Mouse (Mus musculus) liver, embryonic 14.5 days (tissue): ENCODE results near the gene Lyzl4. TPM values are rescaled to one million over a fixed set of nuclear protein-coding genes. Genes with fewer than 3 reads are reported as not detected.

Experiments
- ATAC-seq: fragments of 200-750 bp; cut with Nextera tagmentation; 2 replicates; pipeline ENCODE4 v1.8.0; 2017; ENCODE audit warnings: moderate number of reproducible peaks, mild to moderate bottlenecking, moderate library complexity; ENCODE audit not compliant: insufficient read depth
- DNase-seq, 3 experiments: peaks; one replicate each; pipeline ENCODE4 v3.0.0-alpha.2; 2012 to 2013; ENCODE audit warnings: low read depth in 3 of 3, low spot score in 3 of 3
- H3K27ac ChIP-seq: fragments of 300-500 bp; sonication (generic); 2 replicates; pipeline ENCODE4 v1.5.1; 2014; ENCODE audit warnings: moderate library complexity, mild to moderate bottlenecking, control low read depth, inconsistent platforms
- H3K27me3 ChIP-seq: fragments of 300-500 bp; sonication (generic); 2 replicates; pipeline ENCODE4 v1.6.1; 2014; ENCODE audit warnings: mild to moderate bottlenecking, low read length, moderate library complexity; ENCODE audit not compliant: control insufficient read depth, insufficient read depth
- H3K36me3 ChIP-seq: fragments of 300-500 bp; sonication (generic); replicated peaks from 2 replicates; pipeline ENCODE4 v1.6.1; 2014; ENCODE audit warnings: low read depth; ENCODE audit not compliant: control insufficient read depth, insufficient read depth
- H3K4me1 ChIP-seq, 2 experiments: fragments of 200-500 bp in 1 of 2; fragments of 300-500 bp in 1 of 2; sonication (generic) in 1 of 2; replicated peaks; 2 replicates each; pipeline ENCODE4 v1.6.1; 2012 to 2014; ENCODE audit warnings: antibody characterized with exemption in 1 of 2, inconsistent platforms in 1 of 2, low read length in 1 of 2; ENCODE audit not compliant: control insufficient read depth in 2 of 2, insufficient read depth in 2 of 2
- H3K4me2 ChIP-seq: fragments of 300-500 bp; sonication (generic); 2 replicates; pipeline ENCODE4 v1.6.1; 2014; ENCODE audit warnings: low read depth, mild to moderate bottlenecking, control low read depth, moderate library complexity
- H3K4me3 ChIP-seq, 2 experiments: fragments of 200-500 bp in 1 of 2; fragments of 300-500 bp in 1 of 2; sonication (generic) in 1 of 2; 2 replicates each; pipeline ENCODE4 v1.5.1; 2012 to 2014; ENCODE audit warnings: low read depth in 2 of 2, low read length in 2 of 2, mild to moderate bottlenecking in 2 of 2, control low read depth in 1 of 2, inconsistent platforms in 1 of 2, moderate library complexity in 1 of 2; ENCODE audit not compliant: insufficient read depth in 1 of 2
- H3K9ac ChIP-seq: fragments of 300-500 bp; sonication (generic); replicated peaks from 2 replicates; pipeline ENCODE4 v1.6.1; 2014; ENCODE audit warnings: mild to moderate bottlenecking, control low read depth, moderate library complexity
- H3K9me3 ChIP-seq: fragments of 300-500 bp; sonication (generic); 2 replicates; pipeline ENCODE4 v1.6.1; 2016; ENCODE audit warnings: low read length, mixed read lengths; ENCODE audit not compliant: control insufficient read depth
- CTCF ChIP-seq: IDR thresholded peaks from 2 replicates; pipeline ENCODE4 v1.5.1; 2016; ENCODE audit warnings: antibody characterized with exemption, low read depth, control low read depth
- EP300 ChIP-seq: IDR thresholded peaks from 2 replicates; pipeline ENCODE4 v1.6.1; 2016; ENCODE audit warnings: antibody characterized with exemption, low read depth
- WGBS: fragments of 180-500 bp; shearing (Covaris S2); extraction: QIAGEN DNeasy Blood & Tissue Kit; methylation state at CpG from one replicate; pipeline ENCODE4 v1.1.7; 2014; ENCODE audit not compliant: insufficient replicate concordance; 5-methylcytosine and 5-hydroxymethylcytosine counted together
- polyA plus RNA-seq, 2 experiments: library from polyadenylated mRNA; depleted of rRNA in 1 of 2; stranded (reverse) in 1 of 2; unstranded in 1 of 2; fragments of >200 nt; fragmentation: Nextera tagmentation in 1 of 2; extraction: Ambion mirVana in 1 of 2; gene quantifications; 2 replicates each; pipeline versions ENCODE4 v1.2.1 to v1.2.3; 2012 to 2014

The Lyzl4 gene
- polyA plus RNA-seq, 2 experiments: 0.15 TPM; not detected in 1

GRCm38 (mm10) chr9:121541530-121541929 lies 100.4 kb downstream of the Lyzl4 start:
- Histone ChIP-seq H3K4me1 (no peaks in the 10 kb centered on the region), H3K9ac (no peak overlapping the region), H3K9me3 (no peaks in the 10 kb centered on the region), H3K27ac (no peak overlapping the region), H3K36me3 (no peaks in the 10 kb centered on the region), H3K27me3 (no peaks in the 10 kb centered on the region), H3K4me2 (no peak overlapping the region), H3K4me3 (no peak overlapping the region)
- TF ChIP-seq CTCF (no peak), EP300 (no peak)
- ATAC-seq: no peak
- no peak for DNase-seq

GRCm38 (mm10) chr9:121532626-121533025 lies 109.3 kb downstream of the Lyzl4 start:
- DNase-seq (no peak), ATAC-seq (no peak)
- no peak overlapping the region for H3K27ac ChIP-seq
- H3K36me3 ChIP-seq: no peaks in the 10 kb centered on the region
- no peak overlapping the region for H3K9ac ChIP-seq
- H3K4me1 ChIP-seq: no peaks in the 10 kb centered on the region
- H3K27me3 ChIP-seq: no peaks in the 10 kb centered on the region
- H3K9me3 ChIP-seq: no peaks in the 10 kb centered on the region
- no peak overlapping the region for H3K4me2 ChIP-seq
- 67% methylated on average over 9 of the region's 9 CpGs for whole genome bisulfite sequencing
- no peak overlapping the region for H3K4me3 ChIP-seq
- no peak for TF ChIP-seq EP300
- TF ChIP-seq CTCF: no peak

GRCm38 (mm10) chr9:121528605-121529357 lies 113.1 kb downstream of the Lyzl4 start:
- TF ChIP-seq CTCF (no peak), EP300 (no peak)
- 60% methylated on average over 8 of the region's 8 CpGs for WGBS
- no peak overlapping the region for H3K9ac ChIP-seq
- H3K36me3 ChIP-seq: no peaks in the 10 kb centered on the region
- no peak overlapping the region for H3K4me3 ChIP-seq
- H3K9me3 ChIP-seq: no peaks in the 10 kb centered on the region
- ATAC-seq: no peak
- DNase-seq: no peak
- H3K27ac ChIP-seq: no peak overlapping the region
- no peaks in the 10 kb centered on the region for H3K4me1 ChIP-seq
- H3K27me3 ChIP-seq: no peaks in the 10 kb centered on the region
- no peak overlapping the region for H3K4me2 ChIP-seq

Other genes starting within 250 kb of the Lyzl4 start
- 0.12 and 0.25 TPM in 2 replicates for gene Cck, start 146.4 kb downstream of the Lyzl4 start, polyA plus RNA-seq (2012; rRNA removed)
- gene Cck, start 146.4 kb downstream of the Lyzl4 start, polyA plus RNA-seq (2014; fragmentation: Nextera tagmentation; extraction: Ambion mirVana): not detected in 2 replicates
- gene Vipr1, start 620 bp upstream of the Lyzl4 start, polyA plus RNA-seq (2012; rRNA removed): 0.17 and 0.26 TPM in 2 replicates
- 0.46 and 0.59 TPM in 2 replicates for gene Vipr1, start 620 bp upstream of the Lyzl4 start, polyA plus RNA-seq (2014; fragmentation: Nextera tagmentation; extraction: Ambion mirVana)
- 1.6 and 1.8 TPM in 2 replicates for gene Sec22c, start 63.4 kb upstream of the Lyzl4 start, polyA plus RNA-seq (2012; rRNA removed)
- 2.2 and 2.9 TPM in 2 replicates for gene Sec22c, start 63.4 kb upstream of the Lyzl4 start, polyA plus RNA-seq (2014; fragmentation: Nextera tagmentation; extraction: Ambion mirVana)
- 23.4 and 24.8 TPM in 2 replicates for gene Ss18l2, start 68.2 kb upstream of the Lyzl4 start, polyA plus RNA-seq (2012; rRNA removed)
- 76.8 and 83.3 TPM in 2 replicates for gene Ss18l2, start 68.2 kb upstream of the Lyzl4 start, polyA plus RNA-seq (2014; fragmentation: Nextera tagmentation; extraction: Ambion mirVana)
- 29.5 and 41.5 TPM in 2 replicates for gene Nktr, start 77.1 kb upstream of the Lyzl4 start, polyA plus RNA-seq (2012; rRNA removed)
- gene Nktr, start 77.1 kb upstream of the Lyzl4 start, polyA plus RNA-seq (2014; fragmentation: Nextera tagmentation; extraction: Ambion mirVana): 18.5 and 24.0 TPM in 2 replicates
- gene Zfp651, start 117.2 kb upstream of the Lyzl4 start, polyA plus RNA-seq (2012; rRNA removed): 1.8 and 2.3 TPM in 2 replicates
- gene Zfp651, start 117.2 kb upstream of the Lyzl4 start, polyA plus RNA-seq (2014; fragmentation: Nextera tagmentation; extraction: Ambion mirVana): 0.52 and 0.75 TPM in 2 replicates
- gene Klhl40, start 135.5 kb upstream of the Lyzl4 start, polyA plus RNA-seq (2012; rRNA removed): 0.04 TPM in 1 of 2 replicates, not detected in the other
- 0.05 TPM in 1 of 2 replicates, not detected in the other for gene Klhl40, start 135.5 kb upstream of the Lyzl4 start, polyA plus RNA-seq (2014; fragmentation: Nextera tagmentation; extraction: Ambion mirVana)
- 0.05 TPM in 1 of 2 replicates, not detected in the other for gene Hhatl, start 150.4 kb upstream of the Lyzl4 start, polyA plus RNA-seq (2012; rRNA removed)
- not detected in 2 replicates for gene Hhatl, start 150.4 kb upstream of the Lyzl4 start, polyA plus RNA-seq (2014; fragmentation: Nextera tagmentation; extraction: Ambion mirVana)
- gene Ccdc13, start 197.4 kb upstream of the Lyzl4 start, polyA plus RNA-seq (2012; rRNA removed): not detected in 2 replicates
- not detected in 2 replicates for gene Ccdc13, start 197.4 kb upstream of the Lyzl4 start, polyA plus RNA-seq (2014; fragmentation: Nextera tagmentation; extraction: Ambion mirVana)
- 12.9 and 20.8 TPM in 2 replicates for gene Higd1a, start 216.3 kb upstream of the Lyzl4 start, polyA plus RNA-seq (2012; rRNA removed)
- gene Higd1a, start 216.3 kb upstream of the Lyzl4 start, polyA plus RNA-seq (2014; fragmentation: Nextera tagmentation; extraction: Ambion mirVana): 97.4 and 119 TPM in 2 replicates